In genomic region chr11:64800246-64801121, GRCm38 (mm10) we compare ENCODE assay signal across 10 mouse cellular contexts.
DNase-seq lines count a peak whose midpoint lies in the region; ATAC-seq lines count a peak whose summit lies in the region.
"Had no signal": no experiment of that assay in that cellular context is flagged by ENCODE, and none has a peak within 500 bp of the region (broad histone marks: within the 10 kb centered on the region; RNA-seq: fewer than 3 reads in every experiment).

No protein-coding gene starts in this region.

- H3K4me3 ChIP-seq in liver, embryonic 12.5 days, result no peak overlapping the region
- no peak overlapping the region for H3K4me3 ChIP-seq in liver, embryonic 11.5 days (ENCODE audit: low read depth, low read length)
- H3K4me3 ChIP-seq in hindbrain, embryonic 14.5 days (replicated peaks; ENCODE audit: low read length), result no peak overlapping the region
- H3K4me3 ChIP-seq in midbrain, embryonic 12.5 days, result no peak overlapping the region

- no peak for ATAC-seq in liver, embryonic 12.5 days
- ATAC-seq in liver, embryonic 11.5 days (replicated peaks; ENCODE audit: low FRiP score), result no peak
- ATAC-seq in hindbrain, embryonic 14.5 days (ENCODE audit: low FRiP score), result no peak
- peak; percentile 27; the same call in 1 of the 2 replicates for ATAC-seq in midbrain, embryonic 12.5 days (ENCODE audit: low FRiP score, low read depth)

- peak overlapping the region; percentile 59 for H3K4me2 ChIP-seq in liver, embryonic 12.5 days
- no peak overlapping the region for H3K4me2 ChIP-seq in liver, embryonic 11.5 days
- peak overlapping the region; percentile 27; the same call in 1 of the 2 replicates for H3K4me2 ChIP-seq in hindbrain, embryonic 14.5 days (replicated peaks)
- H3K4me2 ChIP-seq in midbrain, embryonic 12.5 days (replicated peaks), result peak overlapping the region; percentile 42

- H3K9ac ChIP-seq in liver, embryonic 12.5 days, result peak overlapping the region; percentile 27; the same call in 1 of the 2 replicates
- no peak overlapping the region for H3K9ac ChIP-seq in liver, embryonic 11.5 days (ENCODE audit: low read depth, low read length)
- no peak overlapping the region for H3K9ac ChIP-seq in hindbrain, embryonic 14.5 days
- H3K9ac ChIP-seq in midbrain, embryonic 12.5 days (replicated peaks), result no peak overlapping the region

- H3K27ac ChIP-seq in liver, embryonic 12.5 days, result peak overlapping the region; percentile 89
- no peak overlapping the region; the same call in 1 of the 2 replicates for H3K27ac ChIP-seq in liver, embryonic 11.5 days (ENCODE audit: low read depth, low read length)
- no peak overlapping the region for H3K27ac ChIP-seq in hindbrain, embryonic 14.5 days
- H3K27ac ChIP-seq in midbrain, embryonic 12.5 days (replicated peaks), result no peak overlapping the region; the same call in 1 of the 2 replicates

- no peaks in the 10 kb centered on the region for H3K27me3 ChIP-seq in liver, embryonic 12.5 days (replicated peaks)
- no peaks in the 10 kb centered on the region for H3K27me3 ChIP-seq in liver, embryonic 11.5 days (replicated peaks; ENCODE audit: control insufficient read depth, insufficient read depth, low read length)
- H3K27me3 ChIP-seq in hindbrain, embryonic 14.5 days (ENCODE audit: control insufficient read depth, insufficient read depth, low read length), result no peaks in the 10 kb centered on the region
- H3K27me3 ChIP-seq in midbrain, embryonic 12.5 days, result 0 out of 2 replicates have a peak, but pooled peaks cover 7% of the 10 kb centered on the region

- H3K4me1 ChIP-seq in liver, embryonic 12.5 days, result peaks cover 31% of the 10 kb centered on the region
- H3K4me1 ChIP-seq in liver, embryonic 11.5 days (replicated peaks; ENCODE audit: control insufficient read depth, insufficient read depth, low read length), result peaks cover 10% of the 10 kb centered on the region; the same call in 1 of the 2 replicates
- peaks cover 11% of the 10 kb centered on the region; the same call in 1 of the 2 replicates for H3K4me1 ChIP-seq in hindbrain, embryonic 14.5 days (replicated peaks; ENCODE audit: control insufficient read depth, insufficient read depth, low read length)
- H3K4me1 ChIP-seq in midbrain, embryonic 12.5 days, result peaks cover 15% of the 10 kb centered on the region; the same call in 1 of the 2 replicates

- no peak for DNase-seq in liver, embryonic 11.5 days (ENCODE audit: low spot score)
- DNase-seq in hindbrain, embryonic 14.5 days (ENCODE audit: low spot score), result peak; percentile 32
- DNase-seq in thymus, postnatal 36 days, result peak; percentile 50 to 54
- no peak for DNase-seq in frontal cortex, adult 2 months (ENCODE audit: extremely low spot score in 1 of 2, low spot score in 1 of 2)
- DNase-seq in gastrocnemius, postnatal 10 days, result no peak
- DNase-seq in right cerebral cortex, adult 18-20 months, result no peak
- DNase-seq: cerebellum, postnatal 14 days; kidney, adult 9 months had no signal

- 53% methylated on average over 21 of the region's 21 CpGs for WGBS in liver, embryonic 12.5 days (ENCODE audit: insufficient replicate concordance)
- WGBS in liver, embryonic 11.5 days, result 52% methylated on average over 21 of the region's 21 CpGs
- WGBS in hindbrain, embryonic 14.5 days, result 42% methylated on average over 21 of the region's 21 CpGs
- WGBS in midbrain, embryonic 12.5 days, result 43% methylated on average over 21 of the region's 21 CpGs

- H3K36me3 ChIP-seq in liver, embryonic 12.5 days, result no peaks in the 10 kb centered on the region
- no peaks in the 10 kb centered on the region for H3K36me3 ChIP-seq in liver, embryonic 11.5 days (ENCODE audit: control insufficient read depth, insufficient read depth, low read length)
- H3K36me3 ChIP-seq in hindbrain, embryonic 14.5 days (replicated peaks; ENCODE audit: control insufficient read depth, insufficient read depth), result no peaks in the 10 kb centered on the region
- H3K36me3 ChIP-seq in midbrain, embryonic 12.5 days, result no peaks in the 10 kb centered on the region

- H3K9me3 ChIP-seq in liver, embryonic 12.5 days (replicated peaks), result no peaks in the 10 kb centered on the region
- H3K9me3 ChIP-seq in liver, embryonic 11.5 days (ENCODE audit: control insufficient read depth, low read length), result no peaks in the 10 kb centered on the region
- no peaks in the 10 kb centered on the region for H3K9me3 ChIP-seq in hindbrain, embryonic 14.5 days (ENCODE audit: control insufficient read depth, low read length)
- H3K9me3 ChIP-seq in midbrain, embryonic 12.5 days, result no peaks in the 10 kb centered on the region

Comparison
In these comparisons a context has a peak if more than half of its experiments do, and no peak if none do; other contexts are left out.
1. DNase-seq: peak in hindbrain, embryonic 14.5 days (single experiment) and thymus, postnatal 36 days (2 of 2); none in liver, embryonic 11.5 days (single experiment), frontal cortex, adult 2 months (0 of 2), gastrocnemius, postnatal 10 days (single experiment) and right cerebral cortex, adult 18-20 months (single experiment).